Mouse (Mus musculus): ENCODE measurements around the gene Mrgprd. TPM values are rescaled to one million over a fixed set of nuclear protein-coding genes. Genes with fewer than 3 reads are reported as not detected.

Mrgprd gene
- not detected for polyA plus RNA-seq (2017; shearing (Covaris generic))

DNA sequence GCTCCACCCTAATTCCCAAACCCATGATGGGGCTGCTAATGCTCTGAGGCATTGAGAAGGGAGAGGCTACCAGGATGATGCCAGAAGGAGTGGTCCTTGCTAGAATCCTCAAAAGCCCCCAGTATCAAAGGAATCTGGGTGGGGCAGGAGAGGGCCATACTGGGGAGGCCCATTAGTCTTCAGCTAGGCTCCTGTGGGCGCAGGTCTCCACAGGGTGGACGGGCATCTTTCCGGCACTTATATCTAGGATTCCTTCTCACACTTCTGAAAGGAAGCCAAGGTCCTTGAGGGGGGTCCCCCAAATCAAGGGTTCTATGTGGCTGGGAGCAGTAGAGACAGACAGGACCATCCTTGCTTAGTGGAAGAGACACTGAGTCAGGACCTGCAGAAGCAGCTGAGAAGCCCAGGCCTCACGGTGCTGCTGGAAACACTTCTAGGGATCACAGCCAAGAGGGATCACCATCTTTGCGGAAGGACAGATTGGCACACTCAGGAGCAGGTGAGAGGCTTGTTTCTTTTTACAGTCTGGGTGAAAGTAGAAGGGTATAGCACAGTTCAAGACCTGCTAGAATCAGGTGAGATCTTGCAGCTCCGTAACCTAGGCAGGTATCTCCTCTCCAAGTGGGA lies at the start of gene Mrgprd:
Gene Mrgprd, plus strand, starts transcription at position 51 of the 627 bp plus-strand sequence.

GRCm38 (mm10) chr7:145283487-145284187 lies 31.0 kb upstream of the Mrgprd start, which contains the start of gene Tpcn2:
Gene Tpcn2, minus strand, starts transcription at chr7:145284011.

DNA sequence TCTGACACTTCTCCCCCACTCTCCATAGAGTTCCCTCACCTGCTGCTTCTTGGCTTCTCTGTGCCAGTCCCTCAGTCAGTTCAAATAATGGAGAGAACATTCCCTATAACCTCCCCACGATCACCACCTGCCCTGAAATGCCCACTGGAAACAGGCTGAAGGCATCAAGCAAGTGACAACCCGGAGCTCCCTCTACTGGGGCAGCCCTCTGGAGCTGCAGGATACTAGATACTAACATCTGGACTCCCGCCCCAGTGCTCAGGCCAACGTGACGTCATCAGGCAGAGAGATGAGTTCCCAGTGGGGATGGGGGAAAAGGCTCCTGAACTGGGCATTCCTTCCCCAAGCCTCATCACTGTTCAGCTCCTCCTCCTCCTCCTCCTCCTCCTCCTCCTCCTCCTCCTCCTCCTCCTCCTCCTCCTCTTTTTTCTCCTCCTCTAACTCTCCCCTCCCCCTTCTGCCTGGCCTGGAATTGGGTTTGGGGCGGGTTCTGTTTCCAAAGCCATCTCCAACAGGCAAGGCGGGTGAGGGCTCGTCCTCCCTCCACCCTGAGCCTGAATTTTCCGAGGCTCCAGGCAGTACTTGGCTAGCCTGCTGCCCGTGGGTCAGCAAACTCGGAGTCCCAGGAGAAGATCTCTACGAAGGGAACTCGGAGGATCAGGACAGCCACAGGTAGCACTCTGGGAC lies 14.2 kb upstream of the Mrgprd start, which contains the start of gene Mrgprf:
Gene Mrgprf, plus strand, starts transcription at position 508 of the 687 bp plus-strand sequence.

Other genes starting within 250 kb of the Mrgprd start
- 0.56 TPM for gene 1810010D01Rik, start 106.7 kb upstream of the Mrgprd start, polyA plus RNA-seq (2017; shearing (Covaris generic))
- 18.4 TPM for gene Tpcn2, start 30.8 kb upstream of the Mrgprd start, polyA plus RNA-seq (2017; shearing (Covaris generic))
- not detected for gene Mrgprf, start 14.0 kb upstream of the Mrgprd start, polyA plus RNA-seq (2017; shearing (Covaris generic))

Measured in inflammation-experienced regulatory T-cells, adult 16 weeks (primary cell).